Mouse (Mus musculus): ENCODE data around the gene Akr1b7. TPM values are rescaled to one million over a fixed set of nuclear protein-coding genes. Genes with fewer than 3 reads are reported as not detected.

The Akr1b7 gene
- total and polyA plus RNA-seq, 3 experiments, result 0.08 TPM; not detected in 2

GRCm38 (mm10) chr6:34471434-34472110 lies 59.4 kb downstream of the Akr1b7 start:
- no peaks in the 10 kb centered on the region for H3K79me2 ChIP-seq (replicated peaks; ENCODE audit: control insufficient read depth, extremely low read depth, insufficient read depth, poor library complexity, severe bottlenecking)
- H3K9me3 ChIP-seq (replicated peaks; ENCODE audit: low read length), result no peaks in the 10 kb centered on the region
- no peak overlapping the region for H3K27ac ChIP-seq (ENCODE audit: insufficient read depth, low read depth)
- no peak overlapping the region for H3K4me2 ChIP-seq (ENCODE audit: insufficient read depth, low read depth, poor library complexity, severe bottlenecking)
- in situ Hi-C loops (cut with MboI; ENCODE audit: low pct_ligation_motif_present, low pct_unique_long_range_greater_than_20kb, low sequenced_read_pairs) (no loop called here), dilution Hi-C loops (cut with MboI; ENCODE audit: extremely low pct_ligation_motif_present, extremely low pct_unique_long_range_greater_than_20kb, low sequenced_read_pairs) (no loop called here)
- TF ChIP-seq MAX (IDR thresholded peaks at IDR 0.05; ENCODE audit: low read length) (no peak), BHLHE40 (IDR thresholded peaks at IDR 0.05; ENCODE audit: low read depth, low read length) (no peak), NRF1 (IDR thresholded peaks at IDR 0.05; ENCODE audit: low read depth, low read length) (no peak), CHD2 (IDR thresholded peaks at IDR 0.05; ENCODE audit: low read length) (no peak), UBTF (IDR thresholded peaks at IDR 0.05; ENCODE audit: low read depth, low read length) (no peak), JUN (IDR thresholded peaks at IDR 0.05; ENCODE audit: insufficient read depth, low read depth, low read length) (no peak), SIN3A (IDR thresholded peaks at IDR 0.05; ENCODE audit: low read length) (no peak), MAZ (IDR thresholded peaks at IDR 0.05; ENCODE audit: low read depth, low read length) (no peak), KAT2A (IDR thresholded peaks at IDR 0.05; ENCODE audit: insufficient replicate concordance, low read length) (no peak), JUND (conservative IDR thresholded peaks at IDR 0.05; ENCODE audit: low read depth, low read length) (no peak), POLR2AphosphoS2 (IDR thresholded peaks at IDR 0.05; ENCODE audit: low read depth, low read length) (no peak), POLR2A (IDR thresholded peaks at IDR 0.05; ENCODE audit: low read depth, low read length) (no peak), TBP (conservative IDR thresholded peaks at IDR 0.05; ENCODE audit: low read depth, low read length) (no peak), MAFK (IDR thresholded peaks at IDR 0.05; ENCODE audit: insufficient replicate concordance, low read length) (no peak), GABPA (IDR thresholded peaks at IDR 0.05; ENCODE audit: insufficient replicate concordance, low read depth, low read length) (no peak), MYC (IDR thresholded peaks at IDR 0.05; ENCODE audit: low read depth, low read length) (no peak), MXI1 (IDR thresholded peaks at IDR 0.05; ENCODE audit: low read depth, low read length) (no peak), IRF4 (IDR thresholded peaks at IDR 0.05; ENCODE audit: low read depth, low read length) (no peak)
- peaks cover 4 to 8% of the 10 kb centered on the region in 2 experiments for H3K4me1 ChIP-seq (ENCODE audit: control insufficient read depth in 1 of 2, insufficient read depth in 2 of 2)
- no peaks in the 10 kb centered on the region for H3K36me3 ChIP-seq (replicated peaks in 1 of 2; ENCODE audit: control insufficient read depth in 1 of 2, insufficient read depth in 1 of 2, low read length in 1 of 2)
- no peak overlapping the region for H3K9ac ChIP-seq (ENCODE audit: insufficient read depth, low read depth)
- no peaks in the 10 kb centered on the region for H3K27me3 ChIP-seq (replicated peaks)
- H3K4me3 ChIP-seq (replicated peaks in 1 of 3; ENCODE audit: low read depth in 2 of 3, low read length in 2 of 3, poor library complexity in 1 of 3), result no peak overlapping the region
- DNase-seq (ENCODE audit: extremely low read depth), result no peak

Other genes with a start within 250 kb of the Akr1b7 start
- gene Slc35b4, start 235.2 kb upstream of the Akr1b7 start, total RNA-seq (2012; rRNA removed), result 14.9 and 16.9 TPM in 2 replicates
- 14.1 and 19.8 TPM in 2 replicates for gene Slc35b4, start 235.2 kb upstream of the Akr1b7 start, total RNA-seq (2014; rRNA removed)
- gene Slc35b4, start 235.2 kb upstream of the Akr1b7 start, polyA plus RNA-seq (2012; ENCODE audit: insufficient read length, low read depth), result 30.7 and 34.8 TPM in 2 replicates
- 313 and 382 TPM in 2 replicates for gene Akr1b3, start 94.9 kb upstream of the Akr1b7 start, total RNA-seq (2012; rRNA removed)
- 257 and 264 TPM in 2 replicates for gene Akr1b3, start 94.9 kb upstream of the Akr1b7 start, total RNA-seq (2014; rRNA removed)
- gene Akr1b3, start 94.9 kb upstream of the Akr1b7 start, polyA plus RNA-seq (2012; ENCODE audit: insufficient read length, low read depth), result 344 and 359 TPM in 2 replicates
- gene Akr1b8, start 58.2 kb upstream of the Akr1b7 start, total RNA-seq (2012; rRNA removed), result 0.13 and 0.21 TPM in 2 replicates
- not detected in 2 replicates for gene Akr1b8, start 58.2 kb upstream of the Akr1b7 start, total RNA-seq (2014; rRNA removed)
- not detected in 2 replicates for gene Akr1b8, start 58.2 kb upstream of the Akr1b7 start, polyA plus RNA-seq (2012; ENCODE audit: insufficient read length, low read depth)
- 20.3 and 20.7 TPM in 2 replicates for gene Akr1b10, start 28.1 kb upstream of the Akr1b7 start, total RNA-seq (2012; rRNA removed)
- gene Akr1b10, start 28.1 kb upstream of the Akr1b7 start, total RNA-seq (2014; rRNA removed), result 29.6 and 34.0 TPM in 2 replicates
- 29.3 and 34.7 TPM in 2 replicates for gene Akr1b10, start 28.1 kb upstream of the Akr1b7 start, polyA plus RNA-seq (2012; ENCODE audit: insufficient read length, low read depth)
- gene Bpgm, start 63.9 kb downstream of the Akr1b7 start, total RNA-seq (2012; rRNA removed), result 12.7 and 15.8 TPM in 2 replicates
- 10.9 and 12.4 TPM in 2 replicates for gene Bpgm, start 63.9 kb downstream of the Akr1b7 start, total RNA-seq (2014; rRNA removed)
- gene Bpgm, start 63.9 kb downstream of the Akr1b7 start, polyA plus RNA-seq (2012; ENCODE audit: insufficient read length, low read depth), result 10.8 and 11.6 TPM in 2 replicates
- gene Cald1, start 186.2 kb downstream of the Akr1b7 start, total RNA-seq (2012; rRNA removed), result 0.38 and 0.55 TPM in 2 replicates
- gene Cald1, start 186.2 kb downstream of the Akr1b7 start, total RNA-seq (2014; rRNA removed), result 0.97 and 1.1 TPM in 2 replicates
- 4.0 and 5.8 TPM in 2 replicates for gene Cald1, start 186.2 kb downstream of the Akr1b7 start, polyA plus RNA-seq (2012; ENCODE audit: insufficient read length, low read depth)

All from CH12.LX (cell line).